Mouse (Mus musculus) lung, postnatal 10 days (tissue): ENCODE results near the gene Fkrp.
A peak's percentile ranks its signal among the peaks of the same experiment; 100 is the strongest.

Experiments used
- DNase-seq: peaks from one replicate; pipeline ENCODE4 v3.0.0; 2021

The Fkrp gene

DNA sequence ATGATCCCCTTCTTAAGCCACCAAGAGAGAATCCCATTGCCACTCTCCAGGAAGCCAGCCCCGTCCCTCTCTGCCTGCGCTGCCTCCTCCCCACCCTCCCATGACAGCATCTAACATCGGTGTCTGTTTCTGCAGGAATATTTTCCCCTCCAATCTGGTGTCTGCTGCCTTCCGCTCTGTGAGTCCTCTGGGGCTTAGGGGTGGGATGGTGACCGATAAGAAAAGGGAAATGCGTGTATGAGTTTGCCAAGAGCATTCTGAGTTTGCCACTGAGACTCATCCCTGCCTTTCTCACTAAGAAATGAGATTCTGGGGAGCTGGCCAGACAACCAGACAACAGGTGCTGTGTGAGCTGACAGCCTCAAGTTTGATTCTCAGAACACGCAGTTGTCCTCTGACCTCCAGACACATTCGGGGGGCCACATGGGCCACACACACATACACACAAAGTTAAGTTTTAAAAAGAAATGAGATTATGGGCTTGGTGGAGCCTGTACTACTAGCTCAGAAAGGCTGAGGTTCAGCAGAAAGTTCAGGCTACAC is 30.9 kb downstream of the Fkrp start:
- DNase-seq, result no peak

DNA sequence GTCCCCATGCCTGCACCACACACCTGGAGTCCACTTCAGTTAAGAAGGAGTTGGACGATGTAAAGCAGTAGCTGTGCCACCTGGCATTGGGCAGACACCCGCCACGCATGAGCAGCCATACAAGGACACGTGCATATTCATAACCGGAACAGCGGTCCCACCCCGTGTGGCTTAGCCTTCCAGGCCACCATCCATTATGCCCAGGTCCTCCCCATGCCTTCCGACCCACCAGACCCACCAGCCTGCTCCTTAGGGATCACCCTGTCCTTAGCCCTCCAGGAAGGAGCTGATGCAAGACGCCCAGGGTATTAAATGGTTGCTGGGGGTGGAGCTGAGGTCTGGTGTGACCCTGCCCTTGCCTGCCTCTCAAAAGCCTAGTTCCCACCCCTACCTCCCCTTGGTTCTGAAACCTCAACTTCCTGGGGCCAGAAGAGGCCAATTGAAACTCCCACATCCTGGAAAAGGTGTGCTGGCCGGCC is 32.0 kb downstream of the Fkrp start:
- peak; percentile 50 for DNase-seq

DNA sequence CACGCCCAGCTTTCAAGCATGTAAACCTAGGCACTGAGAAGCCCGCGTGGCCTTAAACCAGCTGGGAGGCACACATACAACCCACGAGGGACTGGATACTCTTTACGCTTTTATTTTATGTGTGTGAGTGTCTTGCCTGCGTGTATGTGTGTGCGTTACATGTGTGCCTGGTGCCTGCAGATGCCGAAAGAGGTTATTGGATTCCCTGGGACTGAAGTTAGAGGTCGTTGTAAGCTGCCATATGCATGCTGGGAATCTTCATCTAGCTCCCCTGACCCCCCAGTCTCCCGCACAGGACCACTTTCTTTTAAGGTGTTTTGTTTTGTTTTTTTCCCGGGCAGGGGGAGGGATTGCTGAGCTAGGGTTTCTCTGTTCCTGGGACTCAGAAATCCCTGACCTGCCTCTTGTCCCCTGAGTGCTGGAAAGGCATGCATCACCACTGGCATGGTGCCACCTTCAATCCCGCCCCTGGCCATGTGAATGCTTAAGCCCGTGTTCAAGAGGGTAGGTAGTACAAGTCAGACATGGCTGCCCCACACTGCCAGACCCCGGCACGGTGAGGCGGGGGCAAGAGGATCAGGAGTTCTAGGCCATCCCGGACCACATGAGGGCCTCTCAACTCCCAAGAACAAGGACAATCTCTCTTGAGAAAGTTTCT is 32.6 kb downstream of the Fkrp start:
- peak; percentile 84 for DNase-seq

DNA sequence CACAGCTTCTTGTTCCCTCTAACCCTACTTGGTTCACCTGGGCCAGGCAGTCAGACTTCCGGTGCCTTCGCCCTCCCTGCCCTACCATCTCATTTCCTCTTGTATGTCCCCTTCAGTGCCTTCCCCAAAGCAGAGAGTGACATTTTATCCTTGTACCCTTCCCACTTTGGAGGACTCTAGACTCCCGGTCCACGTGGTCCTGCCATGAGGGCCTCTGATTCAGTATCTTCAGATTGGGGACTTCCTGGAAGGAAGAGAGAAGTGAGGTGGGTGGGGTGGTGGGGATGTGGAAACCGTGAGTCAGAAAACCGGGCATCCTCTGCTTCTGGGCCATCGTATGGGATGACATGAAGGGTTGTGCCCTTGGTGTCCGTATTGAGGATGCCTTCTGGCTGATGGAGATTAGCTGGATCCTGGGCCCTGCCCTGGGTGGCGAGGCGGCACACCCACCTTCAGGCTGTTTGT is 33.3 kb downstream of the Fkrp start:
- DNase-seq, result peak; percentile 33

DNA sequence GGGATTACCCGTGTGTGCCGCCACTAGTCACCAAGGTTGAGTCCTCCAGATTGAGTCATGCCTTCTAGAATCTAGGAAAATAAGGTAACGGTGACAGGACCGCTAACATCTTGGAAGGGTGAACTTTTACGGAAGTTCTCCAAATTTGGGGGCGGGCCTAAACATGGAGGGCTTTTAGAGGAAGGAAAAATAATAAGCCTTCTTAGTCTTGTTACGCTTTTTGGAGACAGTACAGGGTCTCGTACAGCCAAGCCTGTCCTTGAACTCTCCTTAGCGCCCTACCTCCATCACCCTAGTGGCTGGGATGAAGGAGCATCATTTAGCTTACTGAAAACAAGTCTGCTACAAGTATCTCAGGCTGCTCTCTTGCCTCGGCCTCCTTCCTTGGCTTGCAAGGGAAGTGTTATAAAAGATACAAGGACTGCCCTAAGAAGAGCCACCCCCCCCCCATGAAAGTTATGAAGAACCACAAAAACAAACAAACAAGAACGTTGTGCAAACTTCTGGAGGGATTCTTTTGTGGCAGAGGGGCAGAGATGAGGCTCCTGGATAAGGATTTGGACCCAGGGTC is 33.9 kb downstream of the Fkrp start:
- DNase-seq, result no peak

DNA sequence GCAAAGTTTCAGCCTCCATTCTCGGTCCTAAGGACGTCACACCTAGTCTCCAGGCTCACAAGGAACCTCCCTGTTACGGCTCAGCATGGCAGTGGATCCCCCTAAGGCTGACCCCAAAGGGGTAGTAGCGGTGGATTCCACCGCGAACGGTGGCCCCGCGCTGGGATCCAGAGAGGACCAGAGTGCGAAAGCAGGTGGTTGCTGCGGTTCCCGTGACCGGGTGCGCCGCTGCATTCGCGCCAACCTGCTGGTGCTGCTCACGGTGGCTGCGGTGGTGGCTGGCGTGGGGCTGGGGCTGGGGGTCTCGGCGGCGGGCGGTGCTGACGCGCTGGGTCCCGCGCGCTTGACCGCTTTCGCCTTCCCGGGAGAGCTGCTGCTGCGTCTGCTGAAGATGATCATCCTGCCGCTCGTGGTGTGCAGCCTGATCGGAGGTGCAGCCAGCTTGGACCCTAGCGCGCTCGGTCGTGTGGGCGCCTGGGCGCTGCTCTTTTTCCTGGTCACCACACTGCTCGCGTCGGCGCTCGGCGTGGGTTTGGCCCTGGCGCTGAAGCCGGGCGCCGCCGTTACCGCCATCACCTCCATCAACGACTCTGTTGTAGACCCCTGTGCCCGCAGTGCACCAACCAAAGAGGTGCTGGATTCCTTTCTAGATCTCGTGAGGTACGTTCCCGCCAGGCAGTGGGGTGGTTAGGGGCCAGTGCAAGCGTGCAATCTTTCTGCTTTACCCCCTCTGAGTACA is 34.5 kb downstream of the Fkrp start:
- DNase-seq, result peak; percentile 35

DNA sequence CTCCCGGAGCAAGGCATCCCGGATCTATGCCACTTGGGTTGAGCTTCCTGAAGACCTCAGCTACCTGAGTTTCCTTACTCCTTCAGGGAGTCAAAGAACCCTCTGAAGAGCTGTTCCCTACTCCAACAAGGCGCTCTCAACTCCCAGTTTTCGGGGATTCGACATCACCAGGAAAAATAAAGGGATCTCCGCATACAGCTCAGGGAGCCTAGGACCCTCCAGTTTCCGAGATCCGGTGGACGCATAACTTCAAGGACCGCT is 35.0 kb downstream of the Fkrp start:
- DNase-seq, result no peak

DNA sequence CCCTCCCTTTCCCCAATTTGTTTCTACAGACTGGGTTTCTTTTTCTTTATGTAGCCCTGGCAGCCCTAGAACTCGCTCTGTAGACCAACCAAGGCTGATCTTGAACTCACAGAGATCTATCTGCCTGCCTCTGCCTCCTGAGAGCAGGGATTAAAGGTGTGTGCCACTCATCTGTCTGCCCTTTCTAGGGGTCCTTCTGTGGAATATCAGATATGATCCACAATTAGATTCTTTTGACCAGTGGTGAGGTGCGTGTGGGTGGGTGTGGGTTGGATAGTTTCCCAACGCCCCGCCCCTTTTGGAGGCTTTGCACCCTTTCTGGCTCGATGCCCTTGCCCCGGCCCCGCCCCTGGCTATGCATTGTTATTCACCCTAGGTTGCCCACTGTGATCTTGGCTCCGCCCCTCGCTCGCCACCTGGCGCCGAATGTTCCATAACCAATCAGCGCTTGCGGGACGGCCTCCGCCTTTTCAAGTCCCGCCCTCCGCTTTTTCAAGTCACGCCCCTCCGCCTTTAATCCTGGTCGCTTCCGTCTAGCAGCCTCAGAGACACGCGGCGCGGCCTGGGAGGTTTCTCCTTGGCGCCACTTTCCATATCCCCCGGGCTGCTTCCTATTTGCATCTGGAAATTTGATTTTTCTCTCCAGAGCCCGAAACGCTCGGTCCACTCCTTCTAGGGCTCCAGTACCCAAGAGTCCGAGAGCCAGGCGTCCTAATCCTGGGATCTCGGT is 35.5 kb downstream of the Fkrp start, which contains the start of gene Slc1a5:
Gene Slc1a5 (plus strand): TSS at position 516 of the 730 bp plus-strand sequence.
- DNase-seq, result peak; percentile 97

DNA sequence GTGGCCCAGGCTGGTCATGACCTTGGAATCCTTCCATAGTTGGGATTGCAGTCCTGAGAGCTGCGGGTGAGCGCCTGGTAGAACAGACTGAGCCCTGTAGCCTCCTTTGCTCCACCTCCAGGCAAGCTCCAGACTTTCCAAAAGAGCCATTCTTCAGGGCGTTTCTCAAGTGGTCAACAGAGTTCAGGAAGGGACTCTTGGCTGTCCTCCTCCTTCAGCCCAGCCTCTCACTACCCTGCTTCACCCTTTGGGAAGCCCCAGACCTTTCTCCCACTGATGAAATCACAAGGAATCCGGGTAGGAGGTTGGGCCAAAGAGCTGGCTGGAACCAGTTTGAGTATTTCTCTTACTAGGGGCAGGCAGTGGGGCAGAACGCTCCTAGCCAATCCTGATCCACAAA is 36.5 kb downstream of the Fkrp start:
- DNase-seq, result peak; percentile 84

DNA sequence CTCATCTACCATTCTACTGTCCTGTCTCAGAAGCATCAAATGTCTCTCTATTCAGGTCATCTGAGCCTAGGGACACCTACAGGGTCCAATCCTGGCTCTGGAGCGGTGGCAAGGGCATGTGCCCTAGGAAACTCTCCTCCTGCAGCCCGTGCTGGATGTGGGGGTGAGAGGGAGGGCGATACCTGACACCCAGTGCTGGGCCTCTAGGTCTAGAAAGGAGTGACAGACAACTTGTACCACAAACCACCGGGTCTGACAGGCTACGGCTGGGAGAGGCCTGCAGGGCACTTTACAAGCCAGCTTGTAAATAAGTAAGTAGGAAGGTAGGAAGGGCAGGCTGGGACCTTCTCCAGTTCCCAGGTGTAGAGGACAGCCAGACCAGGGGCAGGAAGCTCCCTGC is 40.6 kb downstream of the Fkrp start:
- DNase-seq, result no peak

DNA sequence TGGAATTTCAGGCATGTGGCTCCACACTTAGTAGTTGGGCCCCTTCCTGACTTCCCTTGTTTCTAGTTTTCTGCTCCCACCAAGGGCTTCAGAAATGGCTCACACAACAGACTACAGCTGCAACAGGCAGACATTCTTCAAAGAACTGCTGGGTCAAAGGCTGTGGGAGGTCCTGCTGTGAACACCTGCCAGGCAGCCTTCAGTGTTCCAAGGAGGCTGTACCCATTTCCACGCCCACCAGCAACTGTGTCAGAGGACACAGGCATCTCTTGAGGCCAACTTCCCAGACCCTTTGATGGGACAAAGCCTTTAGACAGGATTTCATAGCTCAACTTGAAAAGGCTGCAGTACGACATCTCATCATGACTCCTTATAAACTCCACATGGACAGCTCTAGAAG is 50.1 kb downstream of the Fkrp start:
- DNase-seq, result peak; percentile 16

DNA sequence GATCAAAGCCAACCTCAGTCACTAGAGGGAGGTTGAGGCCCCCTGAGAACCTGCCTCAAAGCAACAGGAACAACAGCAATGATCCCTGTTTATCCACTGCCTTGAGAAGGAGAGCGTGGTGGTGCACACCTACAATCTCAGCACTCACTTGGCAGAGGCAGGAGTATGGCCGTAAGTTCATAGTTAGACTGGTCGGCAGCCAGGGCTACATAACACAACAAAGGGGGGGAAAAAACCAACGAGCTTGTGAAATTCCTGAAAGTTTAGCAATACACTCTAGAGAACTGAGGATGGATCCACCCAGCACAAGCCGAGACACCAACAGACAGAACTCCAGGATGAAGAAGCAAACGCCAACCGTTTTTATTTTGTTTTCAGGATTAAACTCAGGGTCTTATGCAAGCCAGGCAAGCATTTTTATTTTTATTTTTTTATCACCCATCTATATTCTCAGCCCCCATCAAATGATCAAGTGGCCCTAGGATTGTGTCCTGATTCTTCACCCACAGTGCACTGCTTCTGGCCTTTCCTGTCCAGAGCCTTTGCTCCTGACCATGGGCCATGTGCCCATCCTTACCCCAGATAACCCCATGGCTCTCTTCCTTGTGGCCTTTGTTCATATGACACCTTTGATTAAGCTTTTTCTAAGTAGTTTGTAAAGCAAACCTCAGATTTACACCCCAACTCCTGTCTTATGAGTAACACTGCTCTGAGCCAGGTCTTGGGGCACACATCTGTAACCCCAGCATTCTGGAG is 52.9 kb downstream of the Fkrp start:
- DNase-seq, result peak; percentile 40

DNA sequence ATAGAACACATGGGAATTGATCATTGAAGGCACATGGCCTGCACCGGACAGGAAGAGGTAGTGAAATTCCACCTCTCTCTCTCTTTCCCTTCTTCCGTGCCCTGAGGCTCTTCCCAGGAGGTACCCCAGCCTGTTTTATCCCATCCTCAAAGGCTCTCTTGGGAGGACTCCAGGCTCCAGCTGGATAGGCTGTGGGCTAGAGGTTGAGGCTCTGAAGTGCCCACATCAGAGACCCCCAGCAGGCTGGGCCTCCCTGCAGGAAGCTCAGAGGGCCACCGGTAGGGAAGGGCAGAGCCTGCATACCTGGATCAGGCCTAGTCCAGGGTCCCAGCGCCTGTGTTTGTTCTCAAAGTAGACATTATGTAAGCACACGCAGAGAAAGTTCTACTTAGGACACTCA is 54.9 kb downstream of the Fkrp start:
- DNase-seq, result peak; percentile 36

DNA sequence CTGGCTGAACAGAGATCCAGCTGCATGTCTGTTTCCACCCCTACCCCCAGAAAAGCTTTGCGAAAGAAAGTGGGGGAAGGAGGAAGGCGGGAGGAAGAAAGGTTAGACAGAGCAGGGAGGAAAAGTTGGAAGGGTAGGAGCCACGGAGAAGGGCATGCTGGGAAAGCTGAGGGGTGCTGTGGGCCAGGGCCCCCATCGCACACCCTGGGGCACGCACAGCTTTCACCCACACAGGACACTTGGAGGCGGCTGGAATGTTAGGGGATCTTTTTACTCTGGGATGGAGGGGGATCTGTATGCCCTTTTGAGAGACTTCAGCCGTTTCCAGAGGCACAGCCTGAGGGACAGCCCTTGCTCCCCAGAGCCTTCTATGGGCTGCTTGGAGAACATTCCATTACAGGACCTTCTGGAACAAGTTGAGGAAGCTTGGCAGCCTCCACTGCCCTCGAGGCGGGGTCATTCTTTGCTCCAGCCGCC is 55.5 kb downstream of the Fkrp start:
- DNase-seq, result peak; percentile 92

DNA sequence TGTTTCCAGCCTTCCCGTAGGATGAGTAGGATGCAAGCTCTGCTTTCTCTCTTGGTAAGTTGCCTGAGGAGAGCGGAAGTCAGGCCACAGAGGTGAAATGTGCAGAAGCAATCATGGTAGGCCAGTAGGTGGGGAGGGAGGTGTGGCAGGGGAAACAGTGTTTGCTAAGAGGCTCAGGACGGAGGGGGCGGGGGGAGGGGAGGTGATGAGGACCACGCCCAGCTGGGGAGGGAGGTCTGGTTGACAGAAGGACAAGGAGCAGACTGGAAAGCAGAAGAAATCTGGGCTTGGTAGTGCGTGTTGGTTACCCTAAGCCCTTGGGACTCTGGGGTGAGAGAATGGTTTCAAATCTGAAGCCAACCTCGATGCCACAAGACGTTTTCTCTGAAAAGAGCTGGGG is 56.2 kb downstream of the Fkrp start:
- DNase-seq, result peak; percentile 70
